Mouse (Mus musculus) intestine, postnatal 0 days (tissue): Measurements from ENCODE around the gene Nfrkb. TPM values are rescaled to one million over a fixed set of nuclear protein-coding genes. Genes with fewer than 3 reads are reported as not detected.
A peak's percentile ranks its signal among the peaks of the same experiment; 100 is the strongest.

Experiments
- ATAC-seq: fragments of 200-750 bp; cut with Nextera tagmentation; 2 replicates; pipeline ENCODE4 v1.8.0; 2017; ENCODE audit warnings: mild to moderate bottlenecking, moderate TSS enrichment, moderate library complexity
- H3K27ac ChIP-seq: fragments of 300-500 bp; sonication (generic); 2 replicates; pipeline ENCODE4 v1.5.1; 2014; ENCODE audit warnings: mild to moderate bottlenecking, low read depth, low read length, moderate library complexity
- H3K27me3 ChIP-seq: fragments of 300-500 bp; sonication (generic); replicated peaks from 2 replicates; pipeline ENCODE4 v1.6.1; 2014; ENCODE audit warnings: low read length, mixed read lengths; ENCODE audit not compliant: control insufficient read depth, insufficient read depth
- H3K36me3 ChIP-seq: fragments of 300-500 bp; sonication (generic); 2 replicates; pipeline ENCODE4 v1.6.1; 2014; ENCODE audit warnings: mild to moderate bottlenecking, moderate library complexity; ENCODE audit not compliant: control insufficient read depth, insufficient read depth
- H3K4me1 ChIP-seq: fragments of 300-500 bp; sonication (generic); replicated peaks from 2 replicates; pipeline ENCODE4 v1.6.1; 2014; ENCODE audit warnings: antibody characterized with exemption, low read length, mixed read lengths; ENCODE audit not compliant: control insufficient read depth, insufficient read depth
- H3K4me2 ChIP-seq: fragments of 300-500 bp; sonication (generic); replicated peaks from 2 replicates; pipeline ENCODE4 v1.6.1; 2014; ENCODE audit warnings: low read depth, mild to moderate bottlenecking, moderate library complexity
- H3K4me3 ChIP-seq: fragments of 300-500 bp; sonication (generic); 2 replicates; pipeline ENCODE4 v1.5.1; 2014; ENCODE audit warnings: low read depth, low read length
- H3K9ac ChIP-seq: fragments of 300-500 bp; sonication (generic); 2 replicates; pipeline ENCODE4 v1.6.1; 2014; ENCODE audit warnings: mild to moderate bottlenecking, low read depth, low read length
- H3K9me3 ChIP-seq: fragments of 300-500 bp; sonication (generic); 2 replicates; pipeline ENCODE4 v1.6.1; 2016; ENCODE audit warnings: mixed run types; ENCODE audit not compliant: control insufficient read depth
- CTCF ChIP-seq: sonication (generic); IDR thresholded peaks from 2 replicates; pipeline ENCODE4 v1.5.1; 2016; ENCODE audit warnings: low read depth, mild to moderate bottlenecking, control low read depth, antibody characterized with exemption, moderate library complexity
- WGBS: fragments of 180-500 bp; shearing (Covaris S2); extraction: QIAGEN DNeasy Blood & Tissue Kit; methylation state at CpG from one replicate; pipeline ENCODE4 v1.1.7; 2014; 5-methylcytosine and 5-hydroxymethylcytosine counted together
- polyA plus RNA-seq: library from polyadenylated mRNA; unstranded; fragments of >200 nt; fragmentation: Nextera tagmentation; extraction: Ambion mirVana; gene quantifications from 2 replicates; pipeline ENCODE4 v1.2.1, GENCODE M21; 2015

The Nfrkb gene
- polyA plus RNA-seq, result 8.5 and 8.9 TPM in 2 replicates

GRCm38 (mm10) chr9:31385947-31386354 lies at the start of gene Nfrkb:
TSS of gene Nfrkb (plus strand) at chr9:31386192.
- Histone ChIP-seq H3K4me1 (peaks cover 3% of the 10 kb centered on the region; the same call in 1 of the 2 replicates), H3K9me3 (no peaks in the 10 kb centered on the region), H3K27me3 (no peaks in the 10 kb centered on the region), H3K36me3 (peaks cover 14% of the 10 kb centered on the region), H3K9ac (peak within 1 kb of the TSS; percentile 81), H3K4me2 (peak within 1 kb of the TSS; percentile 81), H3K4me3 (peak within 1 kb of the TSS; percentile 96), H3K27ac (peak within 1 kb of the TSS; percentile 36)
- TF ChIP-seq CTCF, result no peak
- WGBS, result under 1% methylated on average over 46 of the region's 46 CpGs
- ATAC-seq, result peak; percentile 96

- 75% methylated on average over 11 of the region's 11 CpGs for WGBS
- no peak overlapping the region for H3K4me2 ChIP-seq
- no peaks in the 10 kb centered on the region for H3K9me3 ChIP-seq
- H3K4me3 ChIP-seq, result no peak overlapping the region
- peaks cover 11% of the 10 kb centered on the region; the same call in 1 of the 2 replicates for H3K36me3 ChIP-seq
- H3K27ac ChIP-seq, result no peak overlapping the region
- H3K9ac ChIP-seq, result no peak overlapping the region
- H3K27me3 ChIP-seq, result no peaks in the 10 kb centered on the region
- H3K4me1 ChIP-seq, result no peaks in the 10 kb centered on the region
- no peak for TF ChIP-seq CTCF
- no peak for ATAC-seq
Observed at GRCm38 (mm10) chr9:31344289-31344831, 41.6 kb upstream of the Nfrkb start.

DNA sequence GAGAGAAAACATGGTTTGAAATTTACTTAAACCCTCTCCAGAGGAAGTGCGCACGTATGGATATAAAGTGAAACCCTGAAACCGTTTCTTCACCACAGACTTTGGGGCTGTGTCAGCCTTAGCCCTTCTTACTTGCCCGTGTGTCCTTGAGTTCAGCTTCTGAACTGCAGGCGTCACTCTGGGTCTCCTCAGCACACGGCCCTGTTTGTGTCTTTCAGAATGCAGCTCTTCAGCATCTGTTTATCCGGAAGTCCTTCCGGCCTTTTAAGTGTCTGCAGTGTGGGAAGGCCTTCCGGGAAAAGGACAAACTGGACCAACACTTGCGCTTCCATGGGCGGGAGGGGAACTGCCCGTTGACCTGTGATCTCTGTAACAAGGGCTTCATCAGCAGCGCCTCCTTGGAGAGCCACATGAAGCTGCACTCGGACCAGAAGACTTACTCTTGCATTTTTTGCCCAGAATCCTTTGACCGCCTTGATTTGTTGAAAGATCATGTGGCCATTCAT lies 39.4 kb upstream of the Nfrkb start:
- 65% methylated on average over 15 of the region's 15 CpGs for WGBS
- H3K9me3 ChIP-seq, result no peaks in the 10 kb centered on the region
- 0 out of 2 replicates have a peak, but pooled peaks cover 4% of the 10 kb centered on the region for H3K36me3 ChIP-seq
- H3K27ac ChIP-seq, result no peak overlapping the region
- H3K27me3 ChIP-seq, result no peaks in the 10 kb centered on the region
- H3K4me3 ChIP-seq, result no peak overlapping the region
- no peaks in the 10 kb centered on the region for H3K4me1 ChIP-seq
- no peak overlapping the region for H3K9ac ChIP-seq
- TF ChIP-seq CTCF, result peak; percentile 38; the same call in 1 of the 2 replicates
- H3K4me2 ChIP-seq, result no peak overlapping the region
- no peak for ATAC-seq

GRCm38 (mm10) chr9:31348458-31348857 lies 37.5 kb upstream of the Nfrkb start:
- Histone ChIP-seq H3K36me3 (peaks cover 9% of the 10 kb centered on the region; the same call in 1 of the 2 replicates), H3K4me3 (no peak overlapping the region), H3K27ac (no peak overlapping the region), H3K4me1 (no peaks in the 10 kb centered on the region), H3K9ac (no peak overlapping the region), H3K4me2 (no peak overlapping the region), H3K9me3 (no peaks in the 10 kb centered on the region), H3K27me3 (no peaks in the 10 kb centered on the region)
- ATAC-seq, result no peak
- no peak for TF ChIP-seq CTCF
- WGBS, result 80% methylated on average over 4 of the region's 4 CpGs

DNA sequence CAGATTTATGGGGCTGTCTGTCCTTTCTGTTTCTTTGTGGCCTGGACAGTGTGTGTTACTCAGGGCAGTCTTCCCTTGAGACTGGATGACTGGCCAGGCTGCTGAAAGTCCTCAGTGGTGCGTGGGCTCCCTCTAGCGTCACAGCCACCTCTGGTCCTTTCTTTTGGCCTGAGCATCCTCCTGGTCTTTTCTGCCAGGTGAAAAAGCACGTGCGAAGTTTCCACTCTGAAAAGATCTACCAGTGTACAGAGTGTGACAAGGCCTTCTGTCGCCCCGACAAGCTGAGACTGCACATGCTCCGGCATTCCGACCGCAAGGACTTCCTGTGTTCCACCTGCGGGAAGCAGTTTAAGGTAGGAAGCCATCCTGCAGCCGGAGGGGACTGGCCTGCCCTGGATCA lies 37.1 kb upstream of the Nfrkb start:
- ATAC-seq, result no peak
- 66% methylated on average over 11 of the region's 11 CpGs for WGBS

DNA sequence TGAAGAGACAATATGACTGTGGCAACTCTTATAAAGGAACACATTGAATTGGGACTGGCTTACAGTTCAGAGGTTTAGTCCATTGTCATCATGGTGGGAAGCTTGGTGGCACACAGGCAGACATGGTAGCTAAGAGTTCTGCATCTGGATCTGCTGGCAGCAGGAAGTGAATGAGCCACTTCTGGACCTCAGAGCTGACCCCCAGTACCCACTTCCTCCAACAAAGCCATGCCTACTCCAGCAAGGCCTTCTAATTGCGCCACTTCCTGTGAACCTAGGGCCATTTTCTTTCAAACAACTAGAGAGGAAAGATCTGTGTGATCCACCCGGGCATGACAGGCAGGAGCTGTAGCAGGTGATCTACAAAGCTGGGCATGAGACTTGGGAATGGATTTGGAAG lies 33.3 kb upstream of the Nfrkb start:
- Histone ChIP-seq H3K4me3 (no peak overlapping the region), H3K27me3 (no peaks in the 10 kb centered on the region), H3K9me3 (no peaks in the 10 kb centered on the region), H3K27ac (no peak overlapping the region), H3K4me2 (no peak overlapping the region), H3K9ac (no peak overlapping the region), H3K36me3 (peaks cover 23% of the 10 kb centered on the region), H3K4me1 (no peaks in the 10 kb centered on the region)
- ATAC-seq, result no peak
- 79% methylated on average over 2 of the region's 2 CpGs for WGBS
- no peak for TF ChIP-seq CTCF

More for the DNA sequence above, 37.1 kb upstream of the Nfrkb start:
- TF ChIP-seq CTCF, result peak; percentile 97
- H3K9me3 ChIP-seq, result no peaks in the 10 kb centered on the region
- no peak overlapping the region for H3K4me3 ChIP-seq
- H3K36me3 ChIP-seq, result peaks cover 12% of the 10 kb centered on the region; the same call in 1 of the 2 replicates
- no peaks in the 10 kb centered on the region for H3K4me1 ChIP-seq
- H3K4me2 ChIP-seq, result no peak overlapping the region
- no peaks in the 10 kb centered on the region for H3K27me3 ChIP-seq
- H3K9ac ChIP-seq, result no peak overlapping the region
- no peak overlapping the region for H3K27ac ChIP-seq
